Mouse (Mus musculus): ENCODE results near the gene Slc38a11. TPM values are rescaled to one million over a fixed set of nuclear protein-coding genes. Genes with fewer than 3 reads are reported as not detected.
A peak's percentile ranks its signal among the peaks of the same experiment; 100 is the strongest.

Slc38a11 gene
- polyA plus RNA-seq (2011; ENCODE audit: insufficient read depth, insufficient read length, low read depth, missing spikeins): not detected in 2 replicates

- no peaks in the 10 kb centered on the region for H3K4me1 ChIP-seq (ENCODE audit: control insufficient read depth, insufficient read depth, low read length)
- no peak within 1 kb of the TSS for H3K27ac ChIP-seq (ENCODE audit: insufficient read depth, low read length)
- H3K9ac ChIP-seq (ENCODE audit: low read depth, poor library complexity, severe bottlenecking): peak within 1 kb of the TSS; percentile 4; the same call in 1 of the 2 replicates
- TF ChIP-seq EP300 (IDR thresholded peaks at IDR 0.05; ENCODE audit: insufficient read depth, low read depth, low read length): no peak
- no peak for TF ChIP-seq POLR2A (IDR thresholded peaks at IDR 0.05; ENCODE audit: insufficient read depth, low read length)
- no peak for TF ChIP-seq CTCF (IDR thresholded peaks at IDR 0.05; ENCODE audit: low read depth, low read length)
- peak within 1 kb of the TSS; percentile 54 for H3K4me3 ChIP-seq (ENCODE audit: low read depth, low read length)
- H3K36me3 ChIP-seq (ENCODE audit: control insufficient read depth, insufficient read depth, low read length, poor library complexity, severe bottlenecking): no peaks in the 10 kb centered on the region
- peaks cover 9% of the 10 kb centered on the region for H3K9me3 ChIP-seq (replicated peaks; ENCODE audit: control insufficient read depth, insufficient read depth, low read length, poor library complexity, severe bottlenecking)
- H3K27me3 ChIP-seq (ENCODE audit: control insufficient read depth, insufficient read depth, low read length, poor library complexity, severe bottlenecking): no peaks in the 10 kb centered on the region; the same call in 1 of the 2 replicates
Measured at GRCm38 (mm10) chr2:65363828-65364497, at the start of gene Slc38a11. Gene Slc38a11, minus strand, starts transcription at chr2:65364034.

- H3K27me3 ChIP-seq (ENCODE audit: control insufficient read depth, insufficient read depth, low read length, poor library complexity, severe bottlenecking): no peaks in the 10 kb centered on the region
- H3K9me3 ChIP-seq (replicated peaks; ENCODE audit: control insufficient read depth, insufficient read depth, low read length, poor library complexity, severe bottlenecking): no peaks in the 10 kb centered on the region
- no peak overlapping the region for H3K4me3 ChIP-seq (ENCODE audit: low read depth, low read length)
- no peak overlapping the region for H3K27ac ChIP-seq (ENCODE audit: insufficient read depth, low read length)
- TF ChIP-seq CTCF (IDR thresholded peaks at IDR 0.05; ENCODE audit: low read depth, low read length) (no peak), EP300 (IDR thresholded peaks at IDR 0.05; ENCODE audit: insufficient read depth, low read depth, low read length) (no peak), POLR2A (IDR thresholded peaks at IDR 0.05; ENCODE audit: insufficient read depth, low read length) (no peak)
- H3K9ac ChIP-seq (ENCODE audit: low read depth, poor library complexity, severe bottlenecking): no peak overlapping the region
- H3K36me3 ChIP-seq (ENCODE audit: control insufficient read depth, insufficient read depth, low read length, poor library complexity, severe bottlenecking): no peaks in the 10 kb centered on the region
- no peaks in the 10 kb centered on the region for H3K4me1 ChIP-seq (ENCODE audit: control insufficient read depth, insufficient read depth, low read length)
Measured at GRCm38 (mm10) chr2:65407110-65407509, 43.3 kb upstream of the Slc38a11 start.

GRCm38 (mm10) chr2:65405407-65405806 is 41.6 kb upstream of the Slc38a11 start:
- no peaks in the 10 kb centered on the region for H3K36me3 ChIP-seq (ENCODE audit: control insufficient read depth, insufficient read depth, low read length, poor library complexity, severe bottlenecking)
- no peaks in the 10 kb centered on the region for H3K9me3 ChIP-seq (replicated peaks; ENCODE audit: control insufficient read depth, insufficient read depth, low read length, poor library complexity, severe bottlenecking)
- no peaks in the 10 kb centered on the region for H3K27me3 ChIP-seq (ENCODE audit: control insufficient read depth, insufficient read depth, low read length, poor library complexity, severe bottlenecking)
- H3K4me3 ChIP-seq (ENCODE audit: low read depth, low read length): no peak overlapping the region
- H3K4me1 ChIP-seq (ENCODE audit: control insufficient read depth, insufficient read depth, low read length): no peaks in the 10 kb centered on the region
- TF ChIP-seq CTCF (IDR thresholded peaks at IDR 0.05; ENCODE audit: low read depth, low read length) (no peak), EP300 (IDR thresholded peaks at IDR 0.05; ENCODE audit: insufficient read depth, low read depth, low read length) (no peak), POLR2A (IDR thresholded peaks at IDR 0.05; ENCODE audit: insufficient read depth, low read length) (no peak)
- H3K9ac ChIP-seq (ENCODE audit: low read depth, poor library complexity, severe bottlenecking): no peak overlapping the region
- H3K27ac ChIP-seq (ENCODE audit: insufficient read depth, low read length): no peak overlapping the region

- no peaks in the 10 kb centered on the region for H3K4me1 ChIP-seq (ENCODE audit: control insufficient read depth, insufficient read depth, low read length)
- TF ChIP-seq POLR2A (IDR thresholded peaks at IDR 0.05; ENCODE audit: insufficient read depth, low read length): no peak
- no peak for TF ChIP-seq EP300 (IDR thresholded peaks at IDR 0.05; ENCODE audit: insufficient read depth, low read depth, low read length)
- H3K27me3 ChIP-seq (ENCODE audit: control insufficient read depth, insufficient read depth, low read length, poor library complexity, severe bottlenecking): no peaks in the 10 kb centered on the region
- no peak overlapping the region for H3K9ac ChIP-seq (ENCODE audit: low read depth, poor library complexity, severe bottlenecking)
- H3K9me3 ChIP-seq (replicated peaks; ENCODE audit: control insufficient read depth, insufficient read depth, low read length, poor library complexity, severe bottlenecking): no peaks in the 10 kb centered on the region
- no peak overlapping the region for H3K4me3 ChIP-seq (ENCODE audit: low read depth, low read length)
- no peak overlapping the region for H3K27ac ChIP-seq (ENCODE audit: insufficient read depth, low read length)
- H3K36me3 ChIP-seq (ENCODE audit: control insufficient read depth, insufficient read depth, low read length, poor library complexity, severe bottlenecking): no peaks in the 10 kb centered on the region
Measured at GRCm38 (mm10) chr2:65402001-65402400, 38.2 kb upstream of the Slc38a11 start.

- Histone ChIP-seq H3K9me3 (replicated peaks; ENCODE audit: control insufficient read depth, insufficient read depth, low read length, poor library complexity, severe bottlenecking) (no peaks in the 10 kb centered on the region), H3K4me3 (ENCODE audit: low read depth, low read length) (no peak overlapping the region)
Measured at GRCm38 (mm10) chr2:65399938-65400337, 36.1 kb upstream of the Slc38a11 start.

GRCm38 (mm10) chr2:65396128-65396527 is 32.3 kb upstream of the Slc38a11 start:
- Histone ChIP-seq H3K4me1 (ENCODE audit: control insufficient read depth, insufficient read depth, low read length) (no peaks in the 10 kb centered on the region), H3K4me3 (ENCODE audit: low read depth, low read length) (no peak overlapping the region), H3K9me3 (replicated peaks; ENCODE audit: control insufficient read depth, insufficient read depth, low read length, poor library complexity, severe bottlenecking) (no peaks in the 10 kb centered on the region), H3K27ac (ENCODE audit: insufficient read depth, low read length) (no peak overlapping the region), H3K27me3 (ENCODE audit: control insufficient read depth, insufficient read depth, low read length, poor library complexity, severe bottlenecking) (no peaks in the 10 kb centered on the region), H3K36me3 (ENCODE audit: control insufficient read depth, insufficient read depth, low read length, poor library complexity, severe bottlenecking) (no peaks in the 10 kb centered on the region), H3K9ac (ENCODE audit: low read depth, poor library complexity, severe bottlenecking) (no peak overlapping the region)
- TF ChIP-seq POLR2A (IDR thresholded peaks at IDR 0.05; ENCODE audit: insufficient read depth, low read length) (no peak), EP300 (IDR thresholded peaks at IDR 0.05; ENCODE audit: insufficient read depth, low read depth, low read length) (no peak), CTCF (IDR thresholded peaks at IDR 0.05; ENCODE audit: low read depth, low read length) (no peak)

More at GRCm38 (mm10) chr2:65399938-65400337, 36.1 kb upstream of the Slc38a11 start:
- Histone ChIP-seq H3K4me1 (ENCODE audit: control insufficient read depth, insufficient read depth, low read length) (no peaks in the 10 kb centered on the region), H3K9ac (ENCODE audit: low read depth, poor library complexity, severe bottlenecking) (no peak overlapping the region), H3K36me3 (ENCODE audit: control insufficient read depth, insufficient read depth, low read length, poor library complexity, severe bottlenecking) (no peaks in the 10 kb centered on the region), H3K27ac (ENCODE audit: insufficient read depth, low read length) (no peak overlapping the region), H3K27me3 (ENCODE audit: control insufficient read depth, insufficient read depth, low read length, poor library complexity, severe bottlenecking) (no peaks in the 10 kb centered on the region)
- TF ChIP-seq POLR2A (IDR thresholded peaks at IDR 0.05; ENCODE audit: insufficient read depth, low read length): no peak
- TF ChIP-seq EP300 (IDR thresholded peaks at IDR 0.05; ENCODE audit: insufficient read depth, low read depth, low read length): no peak
- no peak for TF ChIP-seq CTCF (IDR thresholded peaks at IDR 0.05; ENCODE audit: low read depth, low read length)

Measured in ES-Bruce4 (cell line).